Mouse (Mus musculus) skeletal muscle tissue, adult 2 months (tissue): ENCODE measurements around the gene Foxp1.

ENCODE experiments used
- DNase-seq: peaks from one replicate; pipeline ENCODE4 v3.0.0-alpha.2; 2012; ENCODE audit warnings: low read depth, low spot score

Gene Foxp1

DNA sequence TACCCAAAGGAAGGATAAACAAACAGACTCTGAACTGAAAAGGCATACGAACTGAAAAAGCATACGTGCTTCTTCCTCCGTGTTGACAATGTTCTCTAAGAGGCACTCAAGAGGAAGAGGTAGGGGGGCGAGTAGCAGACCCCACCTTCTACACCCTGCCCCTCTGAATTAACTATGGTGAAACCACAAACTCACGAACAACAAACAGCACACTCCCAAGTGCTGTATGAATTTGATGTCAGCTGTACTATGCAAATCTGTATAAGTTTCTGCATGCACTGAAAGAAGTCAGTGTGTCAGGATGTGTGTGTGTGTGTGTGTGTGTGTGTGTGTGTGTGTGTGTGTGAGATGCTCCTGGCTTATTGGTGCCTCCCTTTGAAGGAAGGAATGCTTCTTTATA is 127.7 kb downstream of the Foxp1 start:
- no peak for DNase-seq

DNA sequence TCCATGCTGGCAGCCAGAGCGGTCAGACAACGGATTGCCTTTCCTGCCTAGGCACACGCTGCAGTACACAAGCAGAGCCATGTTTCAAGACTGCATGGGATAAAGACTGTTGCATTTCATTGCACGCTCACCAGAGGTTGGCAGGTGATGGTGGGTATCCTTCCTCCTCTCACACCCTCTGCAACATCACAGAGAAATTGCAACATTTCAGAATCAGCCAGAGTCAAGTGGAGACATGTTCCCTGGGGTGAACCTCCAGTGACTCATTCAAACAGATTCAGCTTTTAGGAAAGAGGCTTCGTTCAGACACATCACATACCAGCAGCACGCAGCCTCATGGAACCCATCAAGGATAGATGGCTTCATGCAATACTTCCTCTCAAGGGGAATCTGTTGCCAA is 130.0 kb downstream of the Foxp1 start:
- DNase-seq, result no peak

DNA sequence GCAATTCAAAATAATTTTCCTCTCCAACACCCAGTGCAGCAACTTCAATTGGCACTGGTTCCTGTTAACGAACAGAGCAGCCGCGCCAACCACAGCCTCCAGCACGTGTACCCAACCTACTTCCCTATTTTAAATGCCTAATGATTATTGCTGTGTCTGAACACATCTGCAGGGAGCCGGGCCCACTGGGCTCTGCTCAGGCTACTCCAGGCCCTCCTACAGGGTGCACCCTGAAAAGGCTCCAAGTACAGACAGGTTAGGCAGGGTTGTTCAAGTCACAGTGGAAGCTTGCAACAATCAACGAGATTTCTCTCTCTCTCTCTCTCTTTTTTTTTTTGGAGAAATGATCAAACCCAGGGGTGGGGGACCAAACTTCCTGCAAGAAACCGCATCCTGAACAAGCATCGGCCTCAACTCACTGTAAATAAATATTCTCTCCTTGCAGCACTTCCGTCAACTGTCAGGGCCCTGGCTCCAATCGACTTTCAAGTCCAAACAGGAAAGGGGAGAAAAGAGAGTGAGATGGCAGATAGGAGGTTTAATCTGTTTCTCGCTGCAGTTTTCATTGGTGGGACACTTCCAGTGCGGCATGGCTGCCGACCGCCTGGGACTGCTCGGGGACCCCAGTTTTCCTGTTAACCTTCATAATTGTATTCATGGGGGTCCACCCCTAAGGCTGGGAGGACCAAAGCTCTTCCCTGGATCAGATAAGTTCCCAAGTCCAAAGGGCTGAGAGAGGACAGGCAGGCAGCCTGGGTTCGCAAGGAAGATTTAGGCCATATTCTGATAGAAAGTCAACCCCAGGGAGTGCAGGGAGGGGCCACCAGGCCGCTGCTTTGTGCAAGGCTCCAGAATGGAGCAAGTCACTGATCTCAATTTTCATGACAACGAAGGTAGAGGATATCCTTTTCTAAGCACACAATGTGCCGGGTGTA is 133.5 kb downstream of the Foxp1 start:
- peak; percentile 47 for DNase-seq

DNA sequence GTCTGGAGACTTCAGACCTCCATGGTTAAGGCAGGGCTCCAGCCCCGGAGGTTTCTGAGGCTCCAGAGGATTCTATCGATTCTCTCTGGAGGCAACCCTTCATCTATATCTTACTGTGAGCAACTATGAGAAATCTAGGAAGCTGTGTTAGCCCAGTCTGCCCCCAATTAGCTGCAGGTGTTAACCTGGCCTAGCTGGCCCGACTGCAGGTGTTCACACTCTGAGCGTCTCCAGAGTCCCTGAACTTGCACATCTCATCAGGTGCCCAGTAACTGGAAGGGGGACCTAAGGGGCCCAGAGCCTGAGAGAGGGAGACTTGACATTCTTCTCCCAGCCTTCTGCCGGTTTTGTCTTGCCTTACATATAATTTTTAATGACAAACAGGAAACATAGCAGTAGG is 134.5 kb downstream of the Foxp1 start:
- no peak for DNase-seq

DNA sequence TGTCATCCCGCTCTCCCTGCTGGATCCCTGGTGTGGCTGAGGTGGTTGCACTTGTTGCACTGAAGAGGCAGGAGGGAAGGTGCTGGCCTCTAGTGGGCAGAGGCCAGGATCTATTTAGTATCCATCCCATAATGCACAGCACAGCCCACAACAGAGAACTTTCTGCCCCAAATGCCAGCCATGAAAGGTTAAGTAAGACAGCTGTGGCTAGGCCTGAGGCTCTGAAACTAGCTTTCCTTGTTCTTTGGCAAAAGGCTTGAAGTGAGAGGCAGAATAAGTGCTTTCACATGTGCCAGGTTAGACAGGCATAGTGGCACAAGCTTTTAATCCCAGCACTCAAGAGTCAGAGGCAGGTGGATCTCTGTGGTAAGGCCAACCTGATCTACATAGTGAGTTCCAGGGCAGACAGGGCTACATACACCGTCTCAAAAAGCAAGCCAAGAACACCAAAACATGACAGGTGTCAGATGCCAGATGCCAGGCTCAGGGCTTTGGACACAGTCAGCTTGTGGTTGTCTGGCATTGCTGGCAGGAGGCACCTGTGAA is 137.4 kb downstream of the Foxp1 start:
- no peak for DNase-seq

DNA sequence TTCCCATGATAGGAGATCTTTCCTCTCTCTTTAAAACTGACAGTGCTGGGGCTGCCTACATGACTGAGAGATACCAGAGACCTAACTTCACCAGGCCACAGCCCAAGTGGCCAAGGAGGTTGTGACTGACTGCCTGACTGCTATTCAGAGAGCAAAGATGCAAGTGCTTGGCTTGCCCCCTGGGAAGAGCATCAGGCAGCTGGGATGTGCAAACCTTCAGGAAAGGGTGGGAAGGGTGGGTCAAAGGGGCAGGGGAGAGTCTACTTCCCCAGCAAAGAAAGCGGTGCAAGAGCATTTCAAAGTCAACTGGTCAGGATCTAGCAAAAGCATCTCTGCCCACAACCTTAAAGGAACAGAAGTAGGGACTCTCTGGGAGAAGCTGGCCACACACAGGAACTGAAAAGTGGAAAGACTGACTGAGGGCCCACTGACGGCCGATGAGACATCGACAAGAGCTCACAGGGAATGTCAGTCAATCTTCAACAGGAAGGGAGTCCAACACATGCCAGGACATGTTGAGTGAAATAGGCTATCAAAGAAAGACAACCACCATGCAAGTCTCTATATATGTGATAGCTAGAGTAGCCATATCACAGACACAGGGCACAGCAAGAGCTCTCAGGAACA is 138.6 kb downstream of the Foxp1 start:
- no peak for DNase-seq

DNA sequence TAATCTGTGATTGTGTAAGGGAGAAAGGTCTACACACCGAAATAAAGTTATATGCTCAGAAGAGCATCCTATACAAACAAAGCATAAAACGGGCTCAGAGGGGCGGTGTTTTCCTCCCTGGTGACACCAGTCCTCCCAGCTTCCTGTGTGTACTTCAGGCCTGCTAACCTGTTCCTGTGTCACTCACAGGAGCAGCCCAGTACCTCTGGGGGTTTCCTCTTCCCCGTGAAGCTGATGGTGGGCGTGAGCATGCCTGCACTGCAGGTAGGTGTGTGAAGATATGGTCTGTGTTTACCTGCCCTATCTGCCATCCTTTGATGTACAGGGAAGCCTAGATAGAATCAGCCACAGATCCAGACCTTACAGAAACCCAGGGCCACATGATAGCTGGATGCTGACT is 142.4 kb downstream of the Foxp1 start:
- no peak for DNase-seq

DNA sequence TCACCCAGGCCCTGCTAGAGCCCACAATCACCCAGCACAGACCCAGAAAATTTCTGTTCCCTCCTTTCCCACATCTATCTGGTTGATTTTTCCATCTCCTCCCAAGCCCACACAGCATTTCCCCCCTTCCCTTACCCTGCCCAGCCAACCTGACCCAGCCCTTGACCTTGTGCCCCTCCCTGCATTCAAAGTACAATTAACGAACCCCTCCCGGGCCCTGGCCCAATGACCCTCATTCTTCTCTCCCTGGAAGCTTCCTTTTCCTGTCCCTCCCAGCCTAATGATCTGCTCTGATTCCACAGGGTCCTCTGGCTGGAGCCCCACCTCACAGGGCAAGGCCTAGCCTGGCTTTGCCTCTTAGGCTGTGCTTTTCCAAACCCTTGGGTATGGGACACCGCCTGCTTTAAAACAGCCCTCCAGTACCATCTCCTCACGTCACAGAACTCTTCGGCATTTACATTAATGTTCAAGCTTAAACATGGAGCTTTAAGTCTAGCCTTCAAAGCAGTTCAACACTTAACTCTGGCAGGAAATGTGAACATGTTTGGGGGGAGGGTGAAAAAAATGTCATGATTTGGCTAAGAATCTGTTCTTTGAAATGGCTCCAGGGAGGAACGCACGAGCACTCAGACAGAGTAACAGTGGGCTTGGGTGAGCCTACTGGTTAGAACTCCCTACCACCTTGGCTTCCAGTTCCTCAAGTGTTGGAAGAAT is 143.4 kb downstream of the Foxp1 start:
- DNase-seq, result no peak

DNA sequence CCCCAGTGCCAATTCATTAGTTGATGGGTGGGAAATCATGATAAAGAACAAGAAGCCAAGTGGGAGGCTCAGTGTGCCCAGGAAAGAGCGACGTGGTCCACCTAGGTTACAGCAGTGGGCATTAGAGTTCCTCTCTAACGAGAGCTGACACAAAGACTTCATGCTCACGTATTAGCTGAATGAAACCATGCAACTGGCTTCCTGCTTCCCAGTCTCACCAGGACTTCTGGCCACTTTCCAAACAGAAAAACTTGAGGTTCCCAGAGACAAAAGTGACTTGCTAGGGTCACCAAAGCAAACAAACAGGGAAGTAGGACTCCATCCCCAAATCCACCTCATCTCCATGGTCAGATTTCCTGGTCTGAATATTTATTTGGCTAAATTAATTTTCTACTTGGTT is 144.8 kb downstream of the Foxp1 start:
- no peak for DNase-seq

DNA sequence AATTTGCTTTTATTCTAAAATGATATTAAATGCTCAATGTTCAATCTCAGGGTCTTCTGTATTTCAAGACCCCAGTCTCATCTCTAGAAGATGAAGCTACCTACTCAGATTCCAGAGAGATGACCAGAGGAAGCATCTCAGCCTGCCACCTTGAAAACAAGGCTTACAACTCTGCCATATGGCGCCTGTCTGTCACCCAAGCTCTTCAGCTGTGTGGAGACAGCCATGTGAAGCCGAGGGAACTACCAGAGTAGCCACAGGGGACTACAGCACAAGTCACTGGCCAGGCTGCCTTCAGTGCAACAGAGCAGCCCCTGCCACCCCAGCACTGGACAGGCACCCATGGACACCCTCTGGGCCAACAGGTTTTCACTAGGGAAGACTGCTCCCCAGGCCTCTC is 145.4 kb downstream of the Foxp1 start:
- DNase-seq, result no peak

DNA sequence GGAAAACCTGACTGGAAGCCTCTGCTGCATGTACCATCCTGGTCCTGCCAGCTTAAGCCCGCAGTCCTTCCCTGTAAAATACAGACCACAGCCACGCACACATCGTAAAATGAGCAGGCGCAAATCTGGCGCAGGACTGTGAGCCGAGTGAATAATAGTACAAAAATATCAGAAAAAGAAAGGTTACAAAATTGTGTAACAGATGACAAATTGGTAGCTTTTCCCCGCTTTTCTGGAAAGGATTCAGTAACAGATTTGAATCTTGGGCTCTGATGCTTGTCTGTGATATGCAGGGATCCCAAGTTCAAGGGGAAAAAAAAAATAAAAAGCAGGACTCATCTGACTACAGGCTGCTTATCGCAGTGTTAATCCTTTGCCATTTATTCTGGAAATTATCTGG is 145.8 kb downstream of the Foxp1 start:
- DNase-seq, result no peak

DNA sequence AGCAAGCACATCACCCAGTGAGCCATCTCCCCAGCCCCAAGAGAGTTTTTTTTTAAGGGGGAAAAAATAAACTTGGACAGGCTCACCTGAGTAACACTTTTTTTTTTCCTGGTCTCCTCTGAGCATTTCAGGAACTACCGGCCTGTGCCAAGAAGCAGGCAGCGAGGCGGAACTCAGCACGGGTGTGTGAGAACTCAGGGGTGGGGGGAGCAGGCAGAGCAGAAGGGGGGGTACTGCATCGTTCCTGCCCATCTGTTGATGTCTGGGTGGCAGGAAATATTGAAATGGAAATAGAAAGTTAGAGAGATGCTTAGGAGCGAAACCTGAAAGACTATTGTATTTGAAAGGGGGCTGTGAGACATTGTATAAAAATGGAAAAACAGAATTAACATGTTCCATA is 146.7 kb downstream of the Foxp1 start:
- no peak for DNase-seq

DNA sequence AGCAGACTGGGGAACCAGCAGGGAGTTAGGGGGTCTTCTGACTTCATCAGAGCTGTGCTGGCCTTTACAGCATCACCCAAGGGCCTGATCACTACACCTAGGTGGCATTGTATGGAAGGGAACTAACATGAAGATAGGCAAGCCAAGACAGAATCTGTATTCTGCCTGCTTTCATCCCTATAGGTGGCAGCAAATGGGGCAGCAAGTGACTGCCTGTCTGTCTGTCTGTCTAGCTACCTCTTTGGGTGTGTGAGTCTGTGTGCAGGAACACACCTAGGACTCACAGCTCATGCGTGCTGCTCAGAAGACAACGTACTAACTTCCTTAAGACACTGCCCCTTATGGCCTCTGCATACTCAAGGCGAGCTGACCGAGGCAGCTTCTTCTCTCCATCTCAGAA is 147.1 kb downstream of the Foxp1 start:
- DNase-seq, result no peak

DNA sequence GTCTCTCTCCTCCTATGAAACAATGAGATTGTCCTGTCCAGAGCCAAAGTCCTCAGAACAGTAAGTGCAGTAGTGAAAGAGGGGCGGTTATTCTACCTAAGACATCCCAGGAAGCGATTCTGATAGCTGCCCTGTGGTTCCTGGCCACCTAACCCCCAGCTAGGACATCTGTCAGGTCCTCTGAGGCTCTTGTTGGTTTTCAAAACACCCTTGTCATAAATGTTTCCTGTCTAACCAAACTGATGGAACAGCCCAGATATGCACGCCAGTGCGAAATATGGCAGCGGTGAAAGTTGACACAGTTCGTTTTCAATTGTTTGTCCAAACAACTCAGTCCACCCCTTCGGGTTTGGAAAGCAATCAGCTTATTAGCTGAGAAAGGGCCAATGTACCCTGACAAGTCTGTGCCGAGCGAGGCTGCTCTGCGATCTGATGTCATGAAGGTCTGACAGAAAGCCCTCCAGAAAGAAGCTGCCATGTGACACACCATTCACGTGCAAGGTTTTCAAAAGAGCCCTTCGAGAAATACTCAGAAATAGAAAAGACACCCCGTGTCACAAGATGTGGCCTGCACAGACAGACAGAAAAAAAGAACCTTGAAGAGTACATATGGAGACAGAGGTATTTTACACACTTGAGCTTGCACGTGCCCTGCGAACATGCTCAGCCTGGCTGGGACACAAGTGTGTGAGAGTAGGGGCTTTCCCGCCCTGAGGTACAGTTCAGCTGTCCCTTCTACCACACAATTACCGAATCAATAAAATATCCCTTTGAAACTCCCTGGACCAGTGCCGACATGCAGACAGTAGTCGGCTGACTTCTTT is 147.9 kb downstream of the Foxp1 start:
- DNase-seq, result no peak

DNA sequence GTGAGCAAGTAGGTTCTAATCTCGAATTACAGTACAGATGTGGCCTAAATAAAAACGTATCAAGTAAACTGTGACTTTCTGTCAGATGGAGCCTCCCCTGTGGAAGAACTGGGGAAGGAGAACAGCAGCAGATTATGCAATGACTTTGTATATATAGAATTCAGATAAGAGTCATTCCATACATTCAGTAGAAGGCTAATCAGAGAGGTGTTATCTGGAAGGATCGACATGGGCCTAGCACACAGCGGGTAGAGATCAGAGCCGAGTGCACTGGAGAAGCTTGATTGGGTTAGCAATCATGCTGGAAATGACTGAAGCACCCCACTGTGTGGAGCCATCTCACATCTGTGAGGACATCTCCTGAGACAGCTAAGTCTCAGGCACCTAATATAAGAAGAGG is 150.1 kb downstream of the Foxp1 start:
- DNase-seq, result no peak

DNA sequence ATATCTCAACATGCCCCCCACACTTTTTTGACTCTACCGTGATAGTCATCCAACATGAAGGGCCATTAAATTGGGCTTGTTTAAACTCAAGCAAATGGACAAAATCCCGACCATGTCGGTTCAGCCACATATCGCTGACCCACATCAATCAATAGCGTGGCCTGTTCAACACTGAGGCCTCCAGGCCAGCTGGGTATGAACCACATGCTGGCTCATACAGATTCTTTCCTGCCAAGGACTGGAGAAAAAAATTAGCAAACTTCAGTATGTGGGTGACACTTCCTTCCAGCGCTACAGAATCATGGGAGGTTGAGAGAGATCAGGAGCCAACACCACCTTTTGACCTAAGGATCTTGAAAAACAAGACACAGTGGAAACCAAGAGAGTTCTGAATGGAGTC is 150.5 kb downstream of the Foxp1 start:
- DNase-seq, result no peak

DNA sequence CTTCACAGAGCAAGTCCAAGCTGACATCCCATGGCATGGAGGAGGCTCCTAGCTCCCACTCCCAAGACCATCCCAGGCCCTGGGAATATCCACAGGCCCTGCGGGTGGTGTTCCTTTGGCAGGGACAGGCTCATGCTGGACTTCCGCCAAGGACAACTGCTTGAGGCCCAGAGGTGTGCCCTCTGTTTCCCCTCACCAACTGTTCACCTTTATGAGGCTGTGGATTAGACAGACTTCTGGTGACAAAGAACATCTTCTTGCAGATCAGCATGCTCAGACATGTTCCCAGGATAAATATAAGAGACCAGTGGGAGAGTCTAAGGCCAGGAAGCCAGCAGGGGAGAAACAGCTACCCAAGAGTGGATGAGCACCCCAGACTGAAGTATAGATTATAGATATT is 152.6 kb downstream of the Foxp1 start:
- no peak for DNase-seq

DNA sequence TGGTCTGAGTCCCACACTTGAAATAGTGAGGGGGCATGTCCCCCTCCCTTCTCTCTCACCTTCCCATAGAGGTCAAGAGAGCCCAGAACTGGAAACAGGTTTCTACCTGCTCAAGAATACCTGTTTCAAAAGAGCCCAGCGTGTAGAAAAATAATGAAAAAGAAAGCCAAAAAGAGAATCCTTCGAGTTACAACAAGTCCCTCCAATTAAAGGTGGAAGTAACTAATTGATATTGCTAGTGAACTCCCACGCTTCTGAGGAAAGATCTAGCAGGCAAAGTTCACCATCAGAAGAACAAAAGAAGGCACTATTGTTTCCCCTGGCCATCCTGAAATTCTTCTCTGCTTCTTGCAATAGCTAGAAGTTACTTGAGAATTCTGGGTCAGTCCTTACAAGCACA is 153.4 kb downstream of the Foxp1 start:
- no peak for DNase-seq

DNA sequence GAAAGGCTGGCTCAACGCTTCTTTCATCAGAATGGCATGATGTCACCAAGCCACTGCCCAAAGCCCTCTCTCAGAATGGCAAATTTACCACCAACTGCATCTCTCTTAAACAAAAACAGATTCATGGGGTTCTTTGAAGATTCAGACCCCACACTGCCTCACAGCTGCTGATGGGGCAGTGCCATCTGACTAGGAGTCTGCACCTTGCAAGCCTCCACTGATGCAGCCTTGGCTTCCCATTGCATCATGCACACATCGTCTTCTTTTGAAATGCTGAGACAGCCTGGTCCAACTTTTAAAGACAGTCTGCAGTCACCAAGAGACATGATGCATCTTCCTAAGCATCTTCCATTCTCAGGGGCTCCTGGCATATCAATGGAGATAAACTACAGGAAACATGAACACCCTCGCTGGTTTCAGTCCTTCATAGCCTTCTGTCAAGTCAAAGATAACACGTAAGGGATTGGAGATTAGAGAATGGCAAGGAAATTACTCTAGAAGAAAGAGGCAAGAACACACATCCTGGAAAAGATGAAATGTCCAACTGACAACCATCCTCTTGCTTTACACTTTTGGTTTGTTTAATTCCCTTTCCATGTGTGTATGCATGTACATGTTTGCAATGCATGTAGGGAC is 154.3 kb downstream of the Foxp1 start:
- no peak for DNase-seq

DNA sequence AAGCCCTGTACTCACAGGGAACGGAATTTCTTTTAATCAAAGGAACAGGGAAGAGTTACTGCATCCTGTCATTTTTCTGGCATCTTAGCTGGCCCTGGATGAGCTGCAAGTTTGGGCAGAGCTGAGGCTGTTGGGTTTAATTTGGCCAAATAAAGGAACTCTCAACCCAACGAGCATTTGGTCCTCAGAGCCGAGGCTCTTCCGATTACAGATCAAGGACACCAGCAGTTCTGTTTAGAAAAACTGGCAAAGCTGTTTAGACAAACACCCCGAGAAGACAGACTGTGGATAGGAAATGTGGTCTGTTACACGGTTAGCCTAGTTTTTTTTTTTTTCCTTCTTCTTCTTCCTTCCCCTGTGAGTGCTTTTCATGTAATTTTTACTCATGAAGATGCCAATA is 158.0 kb downstream of the Foxp1 start:
- no peak for DNase-seq

DNA sequence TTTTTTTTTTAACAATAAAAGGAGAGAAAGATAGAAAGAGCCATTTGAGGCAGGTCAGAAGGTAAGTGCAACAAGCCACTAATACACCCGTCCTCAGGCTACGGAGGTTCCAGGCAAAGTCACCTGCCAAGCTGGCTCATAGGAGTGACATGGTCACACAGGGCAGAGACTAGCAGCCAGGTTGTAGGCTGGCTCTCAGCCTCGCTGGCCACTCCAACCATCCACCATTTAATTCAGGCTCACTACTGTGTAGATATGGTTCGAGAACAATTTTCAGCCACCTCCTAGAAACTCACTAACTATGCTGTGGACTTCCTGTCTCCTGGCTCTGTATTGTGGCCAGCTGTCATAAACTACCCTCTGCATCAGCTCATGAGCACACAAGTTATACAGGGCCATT is 161.9 kb downstream of the Foxp1 start:
- no peak for DNase-seq
